Mouse (Mus musculus) gonadal fat pad, adult 2 months (tissue): Measurements from ENCODE around the gene Meaf6. TPM values are rescaled to one million over a fixed set of nuclear protein-coding genes. Genes with fewer than 3 reads are reported as not detected.

ENCODE experiments used
- DNase-seq: peaks from one replicate; pipeline ENCODE4 v3.0.0-alpha.2; 2012; ENCODE audit warnings: low read depth
- polyA plus RNA-seq: library from polyadenylated mRNA; depleted of rRNA; stranded (reverse); fragments of >200 nt; gene quantifications from 2 replicates; pipeline ENCODE4 v1.2.3, GENCODE M21; 2012

Gene Meaf6
- polyA plus RNA-seq, 1 experiment, result 15.0 TPM

- no peak for DNase-seq
Measured at GRCm38 (mm10) chr4:125115710-125116089, 30.8 kb downstream of the Meaf6 start.

- DNase-seq, result no peak
Measured at GRCm38 (mm10) chr4:125116090-125116861, 31.3 kb downstream of the Meaf6 start.

GRCm38 (mm10) chr4:125116929-125117328 lies 32.0 kb downstream of the Meaf6 start:
- no peak for DNase-seq

- no peak for DNase-seq
Measured at GRCm38 (mm10) chr4:125117902-125118320, 33.0 kb downstream of the Meaf6 start.

GRCm38 (mm10) chr4:125119070-125119469 lies 34.1 kb downstream of the Meaf6 start:
- DNase-seq, result no peak

- DNase-seq, result no peak
Measured at GRCm38 (mm10) chr4:125119721-125120120, 34.8 kb downstream of the Meaf6 start.

- no peak for DNase-seq
Measured at GRCm38 (mm10) chr4:125122431-125123278, 37.7 kb downstream of the Meaf6 start.

- DNase-seq, result no peak
Measured at GRCm38 (mm10) chr4:125123279-125123671, 38.3 kb downstream of the Meaf6 start.

GRCm38 (mm10) chr4:125124424-125125209 lies 39.7 kb downstream of the Meaf6 start:
- no peak for DNase-seq

- no peak for DNase-seq
Measured at GRCm38 (mm10) chr4:125125361-125125921, 40.5 kb downstream of the Meaf6 start.

- no peak for DNase-seq
Measured at GRCm38 (mm10) chr4:125126186-125126585, 41.3 kb downstream of the Meaf6 start.

- DNase-seq, result no peak
Measured at GRCm38 (mm10) chr4:125126761-125127160, 41.8 kb downstream of the Meaf6 start.

- no peak for DNase-seq
Measured at GRCm38 (mm10) chr4:125127305-125128084, 42.6 kb downstream of the Meaf6 start, which contains the start of gene Zc3h12a. Gene Zc3h12a (minus strand): TSS chr4:125127840.

GRCm38 (mm10) chr4:125131493-125131892 lies 46.6 kb downstream of the Meaf6 start:
- no peak for DNase-seq

GRCm38 (mm10) chr4:125132394-125132793 lies 47.5 kb downstream of the Meaf6 start:
- no peak for DNase-seq

- DNase-seq, result no peak
Measured at GRCm38 (mm10) chr4:125134192-125134591, 49.3 kb downstream of the Meaf6 start.

GRCm38 (mm10) chr4:125134631-125135030 lies 49.7 kb downstream of the Meaf6 start:
- DNase-seq, result no peak

- no peak for DNase-seq
Measured at GRCm38 (mm10) chr4:125135076-125135855, 50.3 kb downstream of the Meaf6 start.

- no peak for DNase-seq
Measured at GRCm38 (mm10) chr4:125136303-125136888, 51.5 kb downstream of the Meaf6 start.

- DNase-seq, result no peak
Measured at GRCm38 (mm10) chr4:125138321-125138720, 53.4 kb downstream of the Meaf6 start.
